Mouse (Mus musculus): ENCODE measurements at regions not wholly inside any gene's neighbourhood (a gene's known extent, or its start where the extent isn't known, plus 50 kb on each side); places are given as distances from the start of the nearest gene placed in this dataset.

GRCm38 (mm10) chr10:43815291-43815690, 86.3 kb downstream of the Qrsl1 start:
- H3K27me3 ChIP-seq (ENCODE audit: control insufficient read depth, insufficient read depth, low read length) = no peaks in the 10 kb centered on the region
- TF ChIP-seq CTCF (IDR thresholded peaks at IDR 0.05; ENCODE audit: low read depth, low read length) = no peak
- no peak for TF ChIP-seq POLR2A (IDR thresholded peaks at IDR 0.05; ENCODE audit: extremely low read depth, insufficient read depth, low read length)
- 19% methylated on average over 5 of the region's 5 CpGs for WGBS
- no peak overlapping the region for H3K9ac ChIP-seq (ENCODE audit: low read depth, low read length)
- H3K4me3 ChIP-seq (ENCODE audit: insufficient read depth, low read depth, low read length) = no peak overlapping the region
- DNase-seq (ENCODE audit: extremely low read depth, low read depth, low spot score) = peak; percentile 45
- no peak overlapping the region for H3K27ac ChIP-seq (replicated peaks; ENCODE audit: insufficient read depth, low read depth, low read length)
- no peaks in the 10 kb centered on the region for H3K36me3 ChIP-seq (ENCODE audit: control insufficient read depth, insufficient read depth, low read length)
- no peaks in the 10 kb centered on the region for H3K79me2 ChIP-seq (ENCODE audit: control insufficient read depth, insufficient read depth, low read length)
- H3K4me1 ChIP-seq (ENCODE audit: control insufficient read depth, insufficient read depth, low read length) = no peaks in the 10 kb centered on the region

GRCm38 (mm10) chr10:43817522-43818198, 83.9 kb downstream of the Qrsl1 start:
- Histone ChIP-seq H3K79me2 (ENCODE audit: control insufficient read depth, insufficient read depth, low read length) (no peaks in the 10 kb centered on the region), H3K4me3 (ENCODE audit: insufficient read depth, low read depth, low read length) (no peak overlapping the region), H3K27ac (replicated peaks; ENCODE audit: insufficient read depth, low read depth, low read length) (no peak overlapping the region), H3K27me3 (ENCODE audit: control insufficient read depth, insufficient read depth, low read length) (no peaks in the 10 kb centered on the region), H3K36me3 (ENCODE audit: control insufficient read depth, insufficient read depth, low read length) (no peaks in the 10 kb centered on the region), H3K9ac (ENCODE audit: low read depth, low read length) (no peak overlapping the region), H3K4me1 (ENCODE audit: control insufficient read depth, insufficient read depth, low read length) (no peaks in the 10 kb centered on the region)
- TF ChIP-seq CTCF (IDR thresholded peaks at IDR 0.05; ENCODE audit: low read depth, low read length) (no peak), POLR2A (IDR thresholded peaks at IDR 0.05; ENCODE audit: extremely low read depth, insufficient read depth, low read length) (no peak)
- DNase-seq (ENCODE audit: extremely low read depth, low read depth, low spot score) = no peak
- 89% methylated on average over 9 of the region's 9 CpGs for WGBS

- DNase-seq (ENCODE audit: extremely low read depth, low read depth, low spot score) = no peak
- Histone ChIP-seq H3K27me3 (ENCODE audit: control insufficient read depth, insufficient read depth, low read length) (no peaks in the 10 kb centered on the region), H3K4me1 (ENCODE audit: control insufficient read depth, insufficient read depth, low read length) (no peaks in the 10 kb centered on the region), H3K36me3 (ENCODE audit: control insufficient read depth, insufficient read depth, low read length) (no peaks in the 10 kb centered on the region), H3K4me3 (ENCODE audit: insufficient read depth, low read depth, low read length) (no peak overlapping the region), H3K9ac (ENCODE audit: low read depth, low read length) (no peak overlapping the region), H3K79me2 (ENCODE audit: control insufficient read depth, insufficient read depth, low read length) (no peaks in the 10 kb centered on the region), H3K27ac (replicated peaks; ENCODE audit: insufficient read depth, low read depth, low read length) (no peak overlapping the region)
- WGBS = 83% methylated on average over 5 of the region's 5 CpGs
- TF ChIP-seq POLR2A (IDR thresholded peaks at IDR 0.05; ENCODE audit: extremely low read depth, insufficient read depth, low read length) = no peak
- TF ChIP-seq CTCF (IDR thresholded peaks at IDR 0.05; ENCODE audit: low read depth, low read length) = no peak
Measured at GRCm38 (mm10) chr10:43818623-43819022, 82.9 kb downstream of the Qrsl1 start.

GRCm38 (mm10) chr10:43819434-43819833, 82.1 kb downstream of the Qrsl1 start:
- H3K9ac ChIP-seq (ENCODE audit: low read depth, low read length) = no peak overlapping the region
- no peaks in the 10 kb centered on the region for H3K4me1 ChIP-seq (ENCODE audit: control insufficient read depth, insufficient read depth, low read length)
- no peaks in the 10 kb centered on the region for H3K27me3 ChIP-seq (ENCODE audit: control insufficient read depth, insufficient read depth, low read length)
- DNase-seq (ENCODE audit: extremely low read depth, low read depth, low spot score) = no peak
- H3K79me2 ChIP-seq (ENCODE audit: control insufficient read depth, insufficient read depth, low read length) = no peaks in the 10 kb centered on the region
- H3K36me3 ChIP-seq (ENCODE audit: control insufficient read depth, insufficient read depth, low read length) = no peaks in the 10 kb centered on the region
- WGBS = 89% methylated on average over 6 of the region's 6 CpGs
- no peak overlapping the region for H3K27ac ChIP-seq (replicated peaks; ENCODE audit: insufficient read depth, low read depth, low read length)
- TF ChIP-seq CTCF (IDR thresholded peaks at IDR 0.05; ENCODE audit: low read depth, low read length) (no peak), POLR2A (IDR thresholded peaks at IDR 0.05; ENCODE audit: extremely low read depth, insufficient read depth, low read length) (no peak)
- H3K4me3 ChIP-seq (ENCODE audit: insufficient read depth, low read depth, low read length) = no peak overlapping the region

- 82% methylated on average over 1 of the region's 1 CpGs for WGBS
- no peaks in the 10 kb centered on the region for H3K4me1 ChIP-seq (ENCODE audit: control insufficient read depth, insufficient read depth, low read length)
- no peak overlapping the region for H3K4me3 ChIP-seq (ENCODE audit: insufficient read depth, low read depth, low read length)
- no peaks in the 10 kb centered on the region for H3K27me3 ChIP-seq (ENCODE audit: control insufficient read depth, insufficient read depth, low read length)
- H3K27ac ChIP-seq (replicated peaks; ENCODE audit: insufficient read depth, low read depth, low read length) = no peak overlapping the region
- no peak overlapping the region for H3K9ac ChIP-seq (ENCODE audit: low read depth, low read length)
- H3K36me3 ChIP-seq (ENCODE audit: control insufficient read depth, insufficient read depth, low read length) = no peaks in the 10 kb centered on the region
- TF ChIP-seq CTCF (IDR thresholded peaks at IDR 0.05; ENCODE audit: low read depth, low read length) (no peak), POLR2A (IDR thresholded peaks at IDR 0.05; ENCODE audit: extremely low read depth, insufficient read depth, low read length) (no peak)
- no peak for DNase-seq (ENCODE audit: extremely low read depth, low read depth, low spot score)
- H3K79me2 ChIP-seq (ENCODE audit: control insufficient read depth, insufficient read depth, low read length) = no peaks in the 10 kb centered on the region
Measured at GRCm38 (mm10) chr10:43822615-43823014, 78.9 kb downstream of the Qrsl1 start.

- Histone ChIP-seq H3K36me3 (ENCODE audit: control insufficient read depth, insufficient read depth, low read length) (no peaks in the 10 kb centered on the region), H3K27me3 (ENCODE audit: control insufficient read depth, insufficient read depth, low read length) (no peaks in the 10 kb centered on the region), H3K4me3 (ENCODE audit: insufficient read depth, low read depth, low read length) (no peak overlapping the region), H3K27ac (replicated peaks; ENCODE audit: insufficient read depth, low read depth, low read length) (no peak overlapping the region), H3K4me1 (ENCODE audit: control insufficient read depth, insufficient read depth, low read length) (no peaks in the 10 kb centered on the region), H3K79me2 (ENCODE audit: control insufficient read depth, insufficient read depth, low read length) (no peaks in the 10 kb centered on the region), H3K9ac (ENCODE audit: low read depth, low read length) (no peak overlapping the region)
- 84% methylated on average over 5 of the region's 5 CpGs for WGBS
- TF ChIP-seq CTCF (IDR thresholded peaks at IDR 0.05; ENCODE audit: low read depth, low read length) (no peak), POLR2A (IDR thresholded peaks at IDR 0.05; ENCODE audit: extremely low read depth, insufficient read depth, low read length) (no peak)
- no peak for DNase-seq (ENCODE audit: extremely low read depth, low read depth, low spot score)
Measured at GRCm38 (mm10) chr10:43824009-43824408, 77.5 kb downstream of the Qrsl1 start.
